Mouse (Mus musculus) hindbrain, postnatal 0 days (tissue): ENCODE measurements around the gene Gcnt7. TPM values are rescaled to one million over a fixed set of nuclear protein-coding genes. Genes with fewer than 3 reads are reported as not detected.

ENCODE experiments used
- ATAC-seq: fragments of 200-750 bp; cut with Nextera tagmentation; 2 replicates; pipeline ENCODE4 v1.8.0; 2017; ENCODE audit warnings: mild to moderate bottlenecking, moderate TSS enrichment, moderate library complexity
- DNase-seq: peaks from one replicate; pipeline ENCODE4 v3.0.0-alpha.2; 2015; ENCODE audit warnings: low spot score
- H3K27ac ChIP-seq: fragments of 300-500 bp; sonication (generic); 2 replicates; pipeline ENCODE4 v1.5.1; 2014; ENCODE audit warnings: mild to moderate bottlenecking
- H3K27me3 ChIP-seq: fragments of 300-500 bp; sonication (generic); 2 replicates; pipeline ENCODE4 v1.6.1; 2014; ENCODE audit warnings: low read length, mixed read lengths; ENCODE audit not compliant: insufficient read depth
- H3K36me3 ChIP-seq: fragments of 300-500 bp; sonication (generic); 2 replicates; pipeline ENCODE4 v1.6.1; 2014; ENCODE audit warnings: low read length, mixed read lengths; ENCODE audit not compliant: insufficient read depth
- H3K4me1 ChIP-seq: fragments of 300-500 bp; sonication (generic); 2 replicates; pipeline ENCODE4 v1.6.1; 2014; ENCODE audit warnings: antibody characterized with exemption, low read length, mixed read lengths; ENCODE audit not compliant: insufficient read depth
- H3K4me2 ChIP-seq: fragments of 300-500 bp; sonication (generic); 2 replicates; pipeline ENCODE4 v1.6.1; 2014; ENCODE audit warnings: low read depth, mild to moderate bottlenecking, low read length, moderate library complexity, mixed read lengths
- H3K4me3 ChIP-seq: fragments of 300-500 bp; sonication (generic); 2 replicates; pipeline ENCODE4 v1.5.1; 2014; ENCODE audit warnings: low read length
- H3K9ac ChIP-seq: fragments of 300-500 bp; sonication (generic); replicated peaks from 2 replicates; pipeline ENCODE4 v1.6.1; 2014; ENCODE audit warnings: mild to moderate bottlenecking, low read length, moderate library complexity, mixed read lengths
- H3K9me3 ChIP-seq: fragments of 300-500 bp; sonication (generic); 2 replicates; pipeline ENCODE4 v1.6.1; 2016; ENCODE audit warnings: low read length, mixed read lengths
- CTCF ChIP-seq: IDR thresholded peaks from 2 replicates; pipeline ENCODE4 v1.5.1; 2016; ENCODE audit warnings: antibody characterized with exemption, control low read depth, low read depth
- WGBS: fragments of 180-500 bp; shearing (Covaris S2); extraction: QIAGEN DNeasy Blood & Tissue Kit; methylation state at CpG from one replicate; pipeline ENCODE4 v1.1.7; 2014; 5-methylcytosine and 5-hydroxymethylcytosine counted together
- polyA plus RNA-seq: library from polyadenylated mRNA; unstranded; fragments of >200 nt; fragmentation: Nextera tagmentation; extraction: Ambion mirVana; gene quantifications from 2 replicates; pipeline ENCODE4 v1.2.1, GENCODE M21; 2015
- total RNA-seq: library from RNA; depleted of rRNA; stranded (reverse); fragments of >200 nt; gene quantifications from 2 replicates; pipeline ENCODE4 v1.2.3, GENCODE M21; 2014

Gcnt7 gene
- total and polyA plus RNA-seq, 2 experiments from 2014 or later, result 1.0 TPM; not detected in 1

- Histone ChIP-seq H3K27ac (no peak overlapping the region), H3K4me3 (no peak overlapping the region), H3K9me3 (no peaks in the 10 kb centered on the region), H3K4me1 (no peaks in the 10 kb centered on the region), H3K9ac (no peak overlapping the region), H3K27me3 (no peaks in the 10 kb centered on the region), H3K4me2 (0 out of 2 replicates have a peak overlapping the region, but pooled peaks have one; percentile 16), H3K36me3 (no peaks in the 10 kb centered on the region)
- peak; percentile 68 for ATAC-seq
- 11% methylated on average over 9 of the region's 9 CpGs for WGBS
- DNase-seq, result peak; percentile 50
- TF ChIP-seq CTCF, result no peak
Observed at GRCm38 (mm10) chr2:172412454-172412853, 45.9 kb downstream of the Gcnt7 start.

GRCm38 (mm10) chr2:172411091-172411490 lies 47.3 kb downstream of the Gcnt7 start:
- Histone ChIP-seq H3K4me3 (no peak overlapping the region), H3K27me3 (no peaks in the 10 kb centered on the region), H3K36me3 (no peaks in the 10 kb centered on the region), H3K27ac (no peak overlapping the region), H3K9ac (no peak overlapping the region), H3K4me2 (no peak overlapping the region), H3K9me3 (no peaks in the 10 kb centered on the region), H3K4me1 (no peaks in the 10 kb centered on the region)
- no peak for TF ChIP-seq CTCF
- DNase-seq, result no peak
- WGBS, result 65% methylated on average over 11 of the region's 11 CpGs
- ATAC-seq, result 0 out of 2 replicates have a peak, but pooled peaks have one; percentile 15

DNA sequence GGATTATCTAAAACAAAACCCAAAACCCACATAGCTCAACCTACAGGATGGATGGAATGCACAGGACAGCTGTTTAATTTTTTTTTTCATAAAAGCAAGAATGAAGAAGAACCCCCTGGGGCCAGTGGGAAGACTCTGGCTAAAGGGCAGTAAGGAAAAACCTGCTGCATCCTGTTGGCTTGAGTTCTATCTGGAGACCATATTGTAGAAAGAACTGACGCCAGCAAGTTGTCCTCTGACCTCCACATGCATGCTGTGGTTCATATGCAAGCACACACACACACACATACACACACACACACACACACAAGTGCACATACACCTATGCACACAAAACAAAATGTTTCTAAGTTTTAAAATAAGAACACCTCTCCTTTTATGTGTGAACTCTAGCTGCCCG lies 47.7 kb downstream of the Gcnt7 start:
- Histone ChIP-seq H3K36me3 (no peaks in the 10 kb centered on the region), H3K27me3 (no peaks in the 10 kb centered on the region), H3K27ac (no peak overlapping the region), H3K4me2 (no peak overlapping the region), H3K9ac (no peak overlapping the region), H3K4me3 (no peak overlapping the region), H3K9me3 (no peaks in the 10 kb centered on the region), H3K4me1 (no peaks in the 10 kb centered on the region)
- no peak for TF ChIP-seq CTCF
- no peak for ATAC-seq
- 67% methylated on average over 2 of the region's 2 CpGs for WGBS
- no peak for DNase-seq

GRCm38 (mm10) chr2:172407499-172407898 lies 50.9 kb downstream of the Gcnt7 start:
- WGBS, result 72% methylated on average over 2 of the region's 2 CpGs
- TF ChIP-seq CTCF, result no peak
- no peak for DNase-seq
- Histone ChIP-seq H3K4me2 (no peak overlapping the region), H3K4me3 (no peak overlapping the region), H3K36me3 (no peaks in the 10 kb centered on the region), H3K9ac (no peak overlapping the region), H3K27me3 (no peaks in the 10 kb centered on the region), H3K4me1 (no peaks in the 10 kb centered on the region), H3K27ac (no peak overlapping the region), H3K9me3 (no peaks in the 10 kb centered on the region)
- ATAC-seq, result no peak

GRCm38 (mm10) chr2:172406173-172406572 lies 52.2 kb downstream of the Gcnt7 start:
- Histone ChIP-seq H3K4me2 (no peak overlapping the region), H3K36me3 (no peaks in the 10 kb centered on the region), H3K9ac (no peak overlapping the region), H3K9me3 (no peaks in the 10 kb centered on the region), H3K4me3 (no peak overlapping the region), H3K27ac (no peak overlapping the region), H3K4me1 (no peaks in the 10 kb centered on the region), H3K27me3 (no peaks in the 10 kb centered on the region)
- DNase-seq, result no peak
- no peak for ATAC-seq
- TF ChIP-seq CTCF, result no peak
- 75% methylated on average over 4 of the region's 4 CpGs for WGBS

GRCm38 (mm10) chr2:172405011-172405410 lies 53.4 kb downstream of the Gcnt7 start:
- Histone ChIP-seq H3K4me1 (no peaks in the 10 kb centered on the region), H3K27ac (no peak overlapping the region), H3K9me3 (no peaks in the 10 kb centered on the region), H3K36me3 (no peaks in the 10 kb centered on the region), H3K4me3 (no peak overlapping the region), H3K4me2 (no peak overlapping the region), H3K9ac (no peak overlapping the region), H3K27me3 (no peaks in the 10 kb centered on the region)
- no peak for TF ChIP-seq CTCF
- WGBS, result 63% methylated on average over 3 of the region's 3 CpGs
- DNase-seq (no peak), ATAC-seq (no peak)

- ATAC-seq, result no peak
- TF ChIP-seq CTCF, result no peak
- no peaks in the 10 kb centered on the region for H3K27me3 ChIP-seq
- no peaks in the 10 kb centered on the region for H3K9me3 ChIP-seq
- H3K9ac ChIP-seq, result no peak overlapping the region
- H3K4me2 ChIP-seq, result no peak overlapping the region
- no peak for DNase-seq
- H3K36me3 ChIP-seq, result no peaks in the 10 kb centered on the region
- no peak overlapping the region for H3K4me3 ChIP-seq
- WGBS, result 58% methylated on average over 7 of the region's 7 CpGs
- no peak overlapping the region for H3K27ac ChIP-seq
- H3K4me1 ChIP-seq, result no peaks in the 10 kb centered on the region
Observed at GRCm38 (mm10) chr2:172404239-172404638, 54.2 kb downstream of the Gcnt7 start.
